Mouse (Mus musculus) liver, embryonic 12.5 days (tissue): ENCODE measurements around the gene Rnf128. TPM values are rescaled to one million over a fixed set of nuclear protein-coding genes. Genes with fewer than 3 reads are reported as not detected.

Source experiments
- polyA plus RNA-seq: library from polyadenylated mRNA; unstranded; fragments of >200 nt; fragmentation: Nextera tagmentation; extraction: Ambion mirVana; gene quantifications from 2 replicates; pipeline ENCODE4 v1.2.1, GENCODE M21; 2016

Rnf128 gene
- polyA plus RNA-seq, 1 experiment from 2014 or later: 39.5 TPM

Other genes starting within 250 kb of the Rnf128 start
- gene Trap1a, start 229.6 kb upstream of the Rnf128 start, polyA plus RNA-seq: 0.54 and 0.62 TPM in 2 replicates
- gene D330045A20Rik, start 82.9 kb upstream of the Rnf128 start, polyA plus RNA-seq: 1.4 and 1.8 TPM in 2 replicates
- 0.91 TPM in 2 replicates for gene Tbc1d8b, start 121.7 kb downstream of the Rnf128 start, polyA plus RNA-seq
- gene Gm15013, start 151.2 kb downstream of the Rnf128 start, polyA plus RNA-seq: 0.20 TPM in 1 of 2 replicates, not detected in the other
- gene Ripply1, start 219.0 kb downstream of the Rnf128 start, polyA plus RNA-seq: not detected in 2 replicates
- gene Cldn2, start 237.5 kb downstream of the Rnf128 start, polyA plus RNA-seq: 0.08 and 0.11 TPM in 2 replicates